Mouse (Mus musculus) adipocyte (in vitro differentiated cells): ENCODE results near the gene Icam5.
A peak's percentile ranks its signal among the peaks of the same experiment; 100 is the strongest.
"Not testable (repeated sequence)": the region's sequence is repeated elsewhere in the genome, so short reads cannot be mapped to it uniquely, and the experiment has no call there.

Experiments
- DNase-seq: peaks from one replicate; pipeline ENCODE4 v3.0.0-alpha.2; 2016; ENCODE audit warnings: low spot score

Gene Icam5

DNA sequence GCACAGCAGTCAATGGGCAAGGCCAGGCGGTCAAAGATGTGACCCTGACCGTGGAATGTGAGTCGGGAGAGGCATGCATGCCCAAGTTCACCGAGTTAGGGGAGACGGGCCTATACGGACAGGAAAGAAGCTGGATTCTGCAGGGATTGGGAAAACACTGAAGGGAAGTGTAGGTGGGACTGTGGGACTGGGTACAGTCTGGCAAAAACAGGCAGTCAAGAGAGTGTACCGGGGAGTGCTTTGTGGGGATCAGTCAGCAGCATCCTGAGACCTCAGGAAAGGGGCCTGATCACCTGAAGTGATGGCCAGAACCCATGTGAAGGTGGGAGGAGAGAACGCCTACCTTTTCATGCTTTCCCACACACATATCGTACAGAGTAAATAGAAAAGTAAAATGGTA is 3.7 kb downstream of the Icam5 start:
- no peak for DNase-seq

DNA sequence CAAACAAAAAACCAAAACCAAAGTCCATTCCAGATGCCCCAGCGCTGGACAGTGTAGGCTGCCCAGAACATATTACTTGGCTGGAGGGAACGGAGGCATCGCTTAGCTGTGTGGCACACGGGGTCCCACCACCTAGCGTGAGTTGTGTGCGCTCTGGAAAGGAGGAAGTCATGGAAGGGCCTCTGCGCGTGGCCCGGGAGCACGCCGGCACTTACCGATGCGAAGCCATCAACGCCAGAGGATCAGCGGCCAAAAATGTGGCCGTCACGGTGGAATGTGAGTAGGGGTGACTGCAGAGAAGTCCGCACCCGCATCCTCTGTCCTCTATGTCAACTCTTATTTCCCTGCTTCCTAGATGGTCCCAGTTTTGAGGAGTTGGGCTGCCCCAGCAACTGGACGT is 4.3 kb downstream of the Icam5 start:
- DNase-seq: no peak

DNA sequence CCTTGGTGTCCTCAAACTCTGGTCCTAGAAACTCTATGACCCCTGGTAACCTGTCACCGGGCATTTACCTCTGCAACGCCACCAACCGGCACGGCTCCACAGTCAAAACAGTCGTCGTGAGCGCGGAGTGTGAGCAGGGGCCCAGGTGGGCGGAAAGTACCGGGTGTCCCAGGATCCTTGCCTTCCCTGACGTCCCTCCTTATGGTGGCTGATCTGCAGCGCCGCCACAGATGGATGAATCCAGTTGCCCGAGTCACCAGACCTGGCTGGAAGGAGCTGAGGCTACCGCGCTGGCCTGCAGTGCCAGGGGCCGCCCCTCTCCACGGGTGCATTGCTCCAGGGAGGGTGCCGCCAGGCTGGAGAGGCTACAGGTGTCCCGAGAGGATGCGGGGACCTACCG is 4.8 kb downstream of the Icam5 start:
- DNase-seq: no peak

DNA sequence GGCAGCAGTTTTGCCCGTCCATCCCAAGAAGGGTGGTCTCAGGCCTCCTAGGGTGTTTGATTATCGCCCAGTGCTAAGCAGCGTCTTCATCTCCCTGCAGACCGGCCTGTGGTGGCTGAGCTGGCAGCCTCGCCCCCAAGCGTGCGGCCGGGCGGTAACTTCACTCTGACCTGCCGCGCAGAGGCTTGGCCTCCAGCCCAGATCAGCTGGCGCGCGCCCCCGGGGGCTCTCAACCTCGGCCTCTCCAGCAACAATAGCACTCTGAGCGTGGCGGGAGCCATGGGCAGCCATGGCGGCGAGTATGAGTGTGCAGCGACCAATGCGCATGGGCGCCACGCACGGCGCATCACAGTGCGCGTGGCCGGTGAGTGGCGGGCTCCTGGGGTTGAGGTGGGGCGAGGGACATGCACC is 5.6 kb downstream of the Icam5 start:
- DNase-seq: no peak

DNA sequence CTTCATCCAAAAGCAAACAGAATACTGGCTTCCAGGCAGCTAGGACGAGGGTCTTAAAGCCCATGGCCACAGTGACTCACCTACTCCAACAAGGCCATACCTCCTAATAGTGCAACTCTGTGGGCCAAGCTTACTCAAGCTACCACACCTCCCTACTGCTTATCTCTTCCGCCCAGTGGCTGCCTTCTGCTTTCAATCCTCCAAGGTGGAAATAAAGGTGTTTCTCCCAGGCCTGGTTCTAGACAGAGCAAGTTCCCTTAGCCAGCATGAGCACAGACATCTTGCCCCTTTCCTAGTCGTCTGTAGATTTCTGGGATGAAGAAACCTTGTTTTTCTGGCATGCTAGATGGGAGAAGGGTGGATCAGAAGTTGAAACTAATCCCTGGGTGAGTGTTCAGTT is 7.9 kb downstream of the Icam5 start:
- DNase-seq: no peak

DNA sequence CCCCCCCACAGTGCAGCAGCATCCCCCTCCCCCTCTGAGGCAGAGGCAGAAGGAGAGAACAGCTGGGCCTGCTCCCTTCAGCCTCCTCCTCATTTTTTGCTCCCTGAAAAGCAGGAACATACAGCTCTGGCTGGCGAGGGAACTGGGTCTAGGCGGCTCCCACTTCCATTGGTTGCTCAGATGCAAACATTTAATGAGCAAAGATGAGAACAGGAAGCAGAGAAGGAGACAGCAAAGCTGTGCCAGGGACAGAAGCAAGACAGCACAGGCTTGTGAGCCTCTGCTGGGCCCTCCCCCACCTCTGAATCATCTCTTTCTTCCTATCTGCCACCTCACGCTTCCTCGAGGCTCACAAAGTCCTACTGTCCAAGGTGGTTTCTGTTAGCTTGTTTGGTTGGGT is 9.4 kb downstream of the Icam5 start:
- DNase-seq: no peak

DNA sequence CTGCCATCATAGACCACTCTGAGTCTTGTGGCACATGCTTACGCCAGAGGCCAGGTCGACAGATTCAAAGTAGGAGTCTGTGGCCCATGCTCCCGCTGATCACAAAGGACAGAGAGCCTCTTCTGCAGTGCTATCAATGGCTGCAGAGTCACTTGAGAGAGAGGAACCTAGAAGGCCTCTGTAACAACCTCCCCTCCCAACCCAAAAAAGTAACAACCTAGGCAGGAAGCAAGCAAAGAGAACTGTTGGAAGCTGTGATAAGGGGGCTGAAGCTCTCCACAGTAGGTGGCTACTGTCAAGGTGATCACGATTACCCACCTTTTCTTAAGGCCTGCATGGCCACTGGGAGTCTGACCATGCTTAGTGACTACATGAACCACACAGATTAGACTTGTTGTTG is 11.7 kb downstream of the Icam5 start:
- no peak for DNase-seq

DNA sequence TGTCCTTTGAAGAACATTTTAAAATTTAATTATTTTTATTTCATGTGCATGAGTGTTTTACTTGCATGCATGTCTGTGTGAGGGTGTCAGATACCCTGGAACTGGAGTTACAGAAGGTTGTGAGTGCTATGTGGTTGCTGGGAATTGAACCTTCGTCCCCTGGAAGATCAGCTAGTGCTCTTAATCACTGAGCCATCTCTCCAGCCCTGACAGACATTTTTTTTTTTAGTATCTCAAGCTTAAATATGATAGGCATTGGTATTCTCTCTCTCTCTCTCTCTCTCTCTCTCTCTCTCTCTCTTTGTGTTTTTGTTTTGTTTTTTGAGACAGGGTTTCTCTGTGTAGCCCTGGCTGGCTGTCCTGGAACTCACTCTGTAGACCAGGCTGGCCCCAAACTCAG is 12.9 kb downstream of the Icam5 start:
- DNase-seq: not testable (repeated sequence)

DNA sequence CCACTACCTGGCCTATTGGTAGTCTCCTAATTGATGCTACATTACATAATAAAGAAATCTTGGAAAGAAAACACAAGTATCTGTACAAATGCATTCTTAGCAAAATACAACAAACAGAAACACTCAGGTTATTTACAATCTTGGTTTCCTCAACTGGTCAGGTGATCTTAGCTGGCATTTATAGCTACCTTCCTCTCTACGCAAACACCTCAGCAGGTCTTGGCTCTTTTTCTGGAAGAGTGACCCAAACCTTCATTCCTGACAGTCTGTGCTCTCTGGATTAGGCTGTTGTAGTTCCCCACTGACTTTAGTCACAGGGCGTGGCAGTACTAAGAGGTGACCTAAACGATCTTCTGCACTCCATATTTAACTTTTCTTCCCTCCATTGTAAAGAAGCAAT is 13.4 kb downstream of the Icam5 start:
- DNase-seq: no peak

DNA sequence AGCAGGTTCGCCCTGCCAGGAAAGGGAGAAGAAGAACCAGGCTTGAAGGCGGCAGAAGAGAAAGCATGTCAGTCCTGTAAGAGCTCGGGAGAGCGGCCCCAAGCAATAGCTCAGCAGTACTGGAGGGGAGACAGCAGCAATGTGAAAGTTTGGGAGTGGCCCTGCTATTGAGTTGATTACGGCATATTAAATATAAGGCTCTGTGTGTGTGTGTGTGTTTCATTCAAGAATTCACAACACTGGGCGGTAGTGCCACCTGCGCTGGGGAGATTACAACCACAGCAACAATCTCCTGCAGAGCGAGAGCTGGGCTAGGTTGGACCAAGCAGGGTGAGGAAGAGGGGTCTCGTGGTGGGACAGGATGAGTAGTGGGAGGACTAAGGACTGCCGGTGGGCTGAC is 19.7 kb downstream of the Icam5 start:
- DNase-seq: no peak

DNA sequence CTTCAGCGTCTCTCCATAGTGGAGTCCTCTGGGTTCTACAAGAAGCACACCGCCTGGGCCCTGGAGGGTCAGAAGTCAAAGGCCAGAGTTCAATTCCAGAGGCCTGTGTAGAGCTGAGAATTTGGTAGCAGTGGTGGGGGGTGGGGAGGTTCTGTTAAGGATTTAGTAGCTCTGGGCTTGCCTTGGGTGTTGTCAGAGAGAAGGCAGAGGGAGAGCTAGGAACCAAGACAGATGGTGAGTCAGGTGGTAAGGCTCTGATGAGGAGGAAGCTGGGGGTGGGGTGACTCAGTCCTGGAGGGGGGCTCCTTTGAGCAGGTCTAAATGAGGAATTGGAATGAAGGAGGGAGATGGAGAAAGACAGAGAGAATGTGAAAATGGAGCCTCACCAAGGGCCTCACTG is 31.1 kb downstream of the Icam5 start:
- DNase-seq: no peak

DNA sequence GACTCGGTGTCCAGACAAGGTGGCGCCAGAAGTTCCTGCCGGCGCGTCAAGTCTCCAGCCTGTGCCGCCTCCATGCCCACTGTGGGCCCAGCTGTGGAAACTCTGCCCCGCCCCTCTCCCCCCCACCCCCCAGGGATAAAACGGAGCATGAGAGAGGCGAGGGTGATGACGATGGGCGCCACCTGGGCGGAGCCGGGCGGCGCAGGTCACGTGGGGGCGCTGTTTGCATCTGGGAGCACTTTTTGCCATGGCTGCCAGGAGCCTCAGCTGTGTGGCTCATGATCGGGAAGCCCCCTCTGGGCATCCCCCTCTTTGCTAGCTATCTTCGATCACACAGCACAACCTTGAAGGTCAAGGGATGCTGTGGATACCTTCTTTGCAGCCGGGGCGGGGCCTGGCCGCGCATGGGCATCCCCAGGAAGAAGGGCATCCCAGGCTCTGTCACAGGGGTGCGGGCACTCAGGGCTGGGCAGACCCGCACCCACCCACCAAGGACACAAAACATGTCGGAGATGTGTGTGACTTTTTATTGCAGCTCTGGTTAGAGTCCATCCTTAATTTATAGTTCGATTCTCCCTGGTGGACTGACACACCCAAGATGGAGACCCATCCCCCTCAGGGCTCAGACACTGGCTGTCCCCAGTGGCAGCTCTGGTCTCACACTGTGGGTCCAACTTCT is 35.3 kb downstream of the Icam5 start, which contains the start of gene Zglp1:
Zglp1 (minus strand) TSS at position 88 of the 679 bp plus-strand sequence.
- DNase-seq: no peak

DNA sequence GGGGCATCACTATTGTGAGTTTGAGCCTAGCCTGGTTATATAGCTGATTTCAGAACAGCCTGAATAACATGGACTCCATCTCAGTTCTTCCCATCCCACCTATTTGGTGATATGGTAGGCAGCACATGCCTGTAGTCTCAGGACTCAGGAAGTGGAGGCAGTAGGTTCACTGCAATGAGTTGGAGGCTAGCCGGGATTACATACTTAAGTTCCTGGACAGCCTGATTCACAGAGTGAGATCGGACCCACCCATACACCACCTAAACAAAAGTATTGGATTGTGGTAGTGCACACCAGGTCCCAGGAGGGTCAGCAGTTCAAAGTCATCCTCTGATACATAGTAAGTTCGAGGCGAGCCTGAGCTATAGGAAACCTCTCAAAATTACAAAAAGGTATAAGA is 40.8 kb downstream of the Icam5 start:
- DNase-seq: peak; percentile 13

DNA sequence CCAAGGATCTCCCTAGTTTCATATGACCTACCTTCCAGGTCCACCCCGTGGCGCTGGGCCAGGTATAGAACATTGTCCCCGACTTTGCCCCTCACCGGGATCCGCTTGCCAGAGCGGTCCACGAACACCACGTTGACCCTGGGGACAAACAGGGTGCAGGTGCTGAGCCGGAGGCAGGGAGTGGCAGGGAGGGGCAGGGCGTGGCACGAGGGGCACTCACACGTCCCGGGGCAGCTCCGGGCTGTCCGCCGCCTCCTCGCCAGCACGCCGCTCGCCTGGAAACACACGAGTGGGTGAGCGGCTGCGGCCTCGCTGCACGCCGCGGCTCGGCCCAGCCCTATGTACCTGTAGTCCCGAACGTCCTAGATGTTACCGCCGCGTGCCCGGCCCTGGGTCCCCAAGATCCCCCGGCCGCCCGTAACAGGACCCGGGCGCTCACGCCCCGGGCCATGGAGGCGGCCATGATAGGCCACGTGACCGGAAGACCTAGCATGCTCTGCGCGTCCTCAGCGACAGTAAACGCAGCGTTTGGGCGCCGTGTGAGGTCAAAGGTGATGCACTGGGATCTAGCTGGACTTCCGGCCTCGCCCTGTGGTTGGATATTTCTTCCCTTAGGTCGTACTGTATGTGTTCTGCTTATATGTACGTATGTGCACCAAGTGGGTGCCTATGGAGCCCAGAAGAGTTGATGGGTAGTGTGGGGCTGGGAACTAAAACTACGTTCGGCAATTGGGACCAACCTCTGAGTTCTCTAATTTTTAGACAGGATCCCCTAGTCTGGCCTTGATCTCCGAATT is 41.4 kb downstream of the Icam5 start, which contains the start of the genes Gm49373 and Fdx1l:
Gm49373 (minus strand) TSS at position 53 of the 797 bp plus-strand sequence.
Fdx1l (minus strand) TSS at position 571 of the 797 bp plus-strand sequence.
- DNase-seq: peak; percentile 92

DNA sequence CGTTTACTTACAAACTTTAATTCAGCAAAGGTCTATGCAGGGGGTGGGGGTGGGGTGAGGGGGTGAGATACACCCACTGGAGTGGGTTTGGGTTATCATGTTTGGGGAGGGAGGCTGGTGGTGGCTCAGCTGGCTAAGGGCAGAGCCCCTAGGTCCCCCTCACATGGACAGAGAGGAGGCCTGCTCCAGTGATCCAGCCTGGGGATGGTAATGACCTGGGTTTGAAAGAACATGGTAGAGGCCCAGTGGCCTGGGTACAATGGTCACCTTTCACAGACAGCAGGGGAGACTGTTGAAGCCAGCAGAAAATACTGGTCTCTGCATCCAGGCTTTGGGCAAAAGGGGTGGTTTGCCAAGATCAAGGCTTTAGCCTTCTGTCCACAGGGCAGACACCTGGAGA is 42.3 kb downstream of the Icam5 start:
- no peak for DNase-seq

DNA sequence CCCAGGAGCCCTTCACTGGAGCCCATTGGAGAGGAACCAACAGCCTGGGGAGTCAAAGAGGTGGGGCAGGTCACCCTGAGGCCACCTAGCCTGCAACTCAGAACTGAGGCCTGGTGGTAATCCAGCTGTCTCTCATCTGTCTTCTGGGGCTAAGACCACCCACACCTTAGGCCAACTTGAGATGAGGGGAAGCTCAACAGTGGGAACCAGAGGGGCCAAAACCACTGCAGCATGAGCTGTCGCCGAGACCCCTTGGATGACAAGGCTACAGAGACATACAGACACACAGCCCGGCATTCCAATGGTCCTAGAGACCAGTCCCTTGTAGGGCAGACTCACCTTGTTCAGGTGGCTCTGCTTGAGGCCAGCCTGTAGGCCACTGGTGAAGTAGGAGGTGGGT is 43.8 kb downstream of the Icam5 start:
- no peak for DNase-seq

DNA sequence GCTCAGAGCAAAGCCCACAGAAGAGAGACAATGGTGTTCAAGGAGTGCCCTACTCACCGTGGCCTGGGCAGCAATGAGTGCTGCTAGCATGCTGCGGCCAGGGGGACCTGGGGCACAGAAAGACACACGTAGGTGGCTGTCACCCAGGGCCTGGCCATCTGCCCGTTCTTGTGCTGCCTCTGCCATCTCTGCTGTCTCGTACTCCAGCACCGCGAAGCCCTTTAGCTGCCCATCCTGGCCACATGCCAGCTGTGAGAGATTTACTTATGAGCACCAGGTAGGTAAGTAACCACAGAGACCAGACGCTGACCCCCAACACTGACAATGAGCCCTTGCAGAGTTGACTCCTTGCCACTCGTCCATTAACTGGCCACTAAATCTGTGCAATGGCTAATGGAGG is 49.3 kb downstream of the Icam5 start:
- DNase-seq: no peak

DNA sequence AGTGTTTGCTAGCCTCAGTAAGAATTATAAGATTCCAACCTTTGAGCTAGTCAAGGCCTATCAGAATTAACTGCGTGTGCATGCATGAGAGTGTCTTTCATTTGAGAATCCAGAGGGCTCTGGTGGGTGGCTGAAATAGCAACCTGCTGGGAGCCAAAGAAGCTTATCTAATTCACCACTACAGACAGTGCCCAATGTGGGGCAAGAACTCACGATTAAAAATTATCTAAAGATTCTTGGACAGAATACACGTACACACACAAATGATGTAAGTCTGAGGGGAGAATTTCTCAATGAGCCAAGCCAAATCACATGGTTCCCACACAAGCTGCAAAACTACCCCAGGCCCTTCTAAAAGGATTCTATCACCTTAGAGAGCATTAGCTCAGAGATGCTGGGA is 51.5 kb downstream of the Icam5 start:
- DNase-seq: no peak
